Mouse (Mus musculus): Measurements from ENCODE around the gene Mas1.

The Mas1 gene

GRCm38 (mm10) chr17:12830351-12830750 is 37.6 kb downstream of the Mas1 start:
- no peak for DNase-seq (ENCODE audit: low read depth)

GRCm38 (mm10) chr17:12815885-12816284 is 52.1 kb downstream of the Mas1 start:
- DNase-seq (ENCODE audit: low read depth): no peak

GRCm38 (mm10) chr17:12814502-12814901 is 53.4 kb downstream of the Mas1 start:
- DNase-seq (ENCODE audit: low read depth): no peak

GRCm38 (mm10) chr17:12810973-12811303 is 57.0 kb downstream of the Mas1 start:
- no peak for DNase-seq (ENCODE audit: low read depth)

- DNase-seq (ENCODE audit: low read depth): peak; percentile 83
Observed at GRCm38 (mm10) chr17:12810103-12810972, 57.6 kb downstream of the Mas1 start.

GRCm38 (mm10) chr17:12808851-12809250 is 59.1 kb downstream of the Mas1 start:
- DNase-seq (ENCODE audit: low read depth): no peak

- no peak for DNase-seq (ENCODE audit: low read depth)
Observed at GRCm38 (mm10) chr17:12804584-12805445, 63.1 kb downstream of the Mas1 start.

GRCm38 (mm10) chr17:12801861-12802540 is 65.9 kb downstream of the Mas1 start:
- DNase-seq (ENCODE audit: low read depth): no peak

GRCm38 (mm10) chr17:12799368-12800275 is 68.3 kb downstream of the Mas1 start:
- DNase-seq (ENCODE audit: low read depth): no peak

GRCm38 (mm10) chr17:12798571-12798970 is 69.4 kb downstream of the Mas1 start:
- no peak for DNase-seq (ENCODE audit: low read depth)

GRCm38 (mm10) chr17:12797427-12798029 is 70.4 kb downstream of the Mas1 start:
- no peak for DNase-seq (ENCODE audit: low read depth)

- DNase-seq (ENCODE audit: low read depth): no peak
Observed at GRCm38 (mm10) chr17:12796633-12797032, 71.3 kb downstream of the Mas1 start.

GRCm38 (mm10) chr17:12793660-12794406 is 74.1 kb downstream of the Mas1 start:
- DNase-seq (ENCODE audit: low read depth): no peak

GRCm38 (mm10) chr17:12792422-12793206 is 75.3 kb downstream of the Mas1 start:
- DNase-seq (ENCODE audit: low read depth): no peak

GRCm38 (mm10) chr17:12791420-12791819 is 76.5 kb downstream of the Mas1 start:
- peak; percentile 70 for DNase-seq (ENCODE audit: low read depth)

- no peak for DNase-seq (ENCODE audit: low read depth)
Observed at GRCm38 (mm10) chr17:12791079-12791406, 76.9 kb downstream of the Mas1 start.
